Mouse (Mus musculus) liver, embryonic 14.5 days (tissue): Measurements from ENCODE around the gene Fermt1. TPM values are rescaled to one million over a fixed set of nuclear protein-coding genes. Genes with fewer than 3 reads are reported as not detected.
A peak's percentile ranks its signal among the peaks of the same experiment; 100 is the strongest.

Source experiments
- ATAC-seq: fragments of 200-750 bp; cut with Nextera tagmentation; 2 replicates; pipeline ENCODE4 v1.8.0; 2017; ENCODE audit warnings: moderate number of reproducible peaks, mild to moderate bottlenecking, moderate library complexity; ENCODE audit not compliant: insufficient read depth
- DNase-seq, 3 experiments: peaks; one replicate each; pipeline ENCODE4 v3.0.0-alpha.2; 2012 to 2013; ENCODE audit warnings: low read depth in 3 of 3, low spot score in 3 of 3
- H3K27ac ChIP-seq: fragments of 300-500 bp; sonication (generic); 2 replicates; pipeline ENCODE4 v1.5.1; 2014; ENCODE audit warnings: moderate library complexity, mild to moderate bottlenecking, control low read depth, inconsistent platforms
- H3K27me3 ChIP-seq: fragments of 300-500 bp; sonication (generic); 2 replicates; pipeline ENCODE4 v1.6.1; 2014; ENCODE audit warnings: mild to moderate bottlenecking, low read length, moderate library complexity; ENCODE audit not compliant: control insufficient read depth, insufficient read depth
- H3K36me3 ChIP-seq: fragments of 300-500 bp; sonication (generic); replicated peaks from 2 replicates; pipeline ENCODE4 v1.6.1; 2014; ENCODE audit warnings: low read depth; ENCODE audit not compliant: control insufficient read depth, insufficient read depth
- H3K4me1 ChIP-seq, 2 experiments: fragments of 200-500 bp in 1 of 2; fragments of 300-500 bp in 1 of 2; sonication (generic) in 1 of 2; replicated peaks; 2 replicates each; pipeline ENCODE4 v1.6.1; 2012 to 2014; ENCODE audit warnings: antibody characterized with exemption in 1 of 2, inconsistent platforms in 1 of 2, low read length in 1 of 2; ENCODE audit not compliant: control insufficient read depth in 2 of 2, insufficient read depth in 2 of 2
- H3K4me2 ChIP-seq: fragments of 300-500 bp; sonication (generic); 2 replicates; pipeline ENCODE4 v1.6.1; 2014; ENCODE audit warnings: low read depth, mild to moderate bottlenecking, control low read depth, moderate library complexity
- H3K4me3 ChIP-seq, 2 experiments: fragments of 200-500 bp in 1 of 2; fragments of 300-500 bp in 1 of 2; sonication (generic) in 1 of 2; 2 replicates each; pipeline ENCODE4 v1.5.1; 2012 to 2014; ENCODE audit warnings: low read depth in 2 of 2, low read length in 2 of 2, mild to moderate bottlenecking in 2 of 2, control low read depth in 1 of 2, inconsistent platforms in 1 of 2, moderate library complexity in 1 of 2; ENCODE audit not compliant: insufficient read depth in 1 of 2
- H3K9ac ChIP-seq: fragments of 300-500 bp; sonication (generic); replicated peaks from 2 replicates; pipeline ENCODE4 v1.6.1; 2014; ENCODE audit warnings: mild to moderate bottlenecking, control low read depth, moderate library complexity
- H3K9me3 ChIP-seq: fragments of 300-500 bp; sonication (generic); 2 replicates; pipeline ENCODE4 v1.6.1; 2016; ENCODE audit warnings: low read length, mixed read lengths; ENCODE audit not compliant: control insufficient read depth
- CTCF ChIP-seq: IDR thresholded peaks from 2 replicates; pipeline ENCODE4 v1.5.1; 2016; ENCODE audit warnings: antibody characterized with exemption, low read depth, control low read depth
- EP300 ChIP-seq: IDR thresholded peaks from 2 replicates; pipeline ENCODE4 v1.6.1; 2016; ENCODE audit warnings: antibody characterized with exemption, low read depth
- WGBS: fragments of 180-500 bp; shearing (Covaris S2); extraction: QIAGEN DNeasy Blood & Tissue Kit; methylation state at CpG from one replicate; pipeline ENCODE4 v1.1.7; 2014; ENCODE audit not compliant: insufficient replicate concordance; 5-methylcytosine and 5-hydroxymethylcytosine counted together
- polyA plus RNA-seq, 2 experiments: library from polyadenylated mRNA; depleted of rRNA in 1 of 2; stranded (reverse) in 1 of 2; unstranded in 1 of 2; fragments of >200 nt; fragmentation: Nextera tagmentation in 1 of 2; extraction: Ambion mirVana in 1 of 2; gene quantifications; 2 replicates each; pipeline versions ENCODE4 v1.2.1 to v1.2.3; 2012 to 2014

Gene Fermt1
- polyA plus RNA-seq, 2 experiments = 0.02 to 0.08 TPM

DNA sequence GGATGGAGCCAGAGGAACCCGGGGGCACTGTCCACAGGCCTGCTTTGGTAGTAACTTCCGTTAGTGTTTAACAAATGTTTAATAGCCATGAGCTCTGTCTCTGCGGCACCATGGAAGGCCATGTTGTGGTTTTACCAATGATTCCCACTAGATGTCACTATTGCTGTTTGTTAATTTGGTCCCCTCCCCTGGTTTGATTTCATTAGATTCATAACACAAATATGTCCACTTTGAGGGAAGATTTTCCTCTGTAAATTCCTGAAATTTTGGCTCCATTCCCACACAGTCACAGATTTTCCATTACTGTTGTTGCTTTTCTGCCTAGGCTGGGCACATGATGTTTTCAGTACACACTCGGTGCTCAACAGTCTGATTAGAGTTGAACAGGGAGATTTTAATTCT, 25.1 kb upstream of the Fermt1 start:
- H3K9ac ChIP-seq = no peak overlapping the region
- 28% methylated on average over 4 of the region's 4 CpGs for WGBS
- DNase-seq = no peak

DNA sequence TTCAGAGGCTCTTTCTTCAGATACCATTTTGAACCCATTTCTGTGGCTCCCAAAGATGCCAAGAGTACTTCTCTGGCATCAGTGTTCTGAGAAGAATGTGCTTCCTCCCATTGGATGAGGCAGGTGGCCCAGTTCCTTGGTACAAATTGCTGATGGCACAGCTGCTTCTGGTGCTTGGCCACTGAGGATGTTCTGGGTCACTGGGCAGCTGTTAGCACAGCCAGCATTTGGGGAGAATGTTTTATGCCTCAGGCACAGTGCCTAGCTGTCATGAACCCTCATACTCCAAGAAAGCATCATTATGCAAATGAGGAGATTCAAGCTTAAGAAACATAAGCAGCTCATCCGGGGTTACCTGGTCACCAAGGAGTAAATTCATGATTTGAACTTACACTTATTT, 12.1 kb upstream of the Fermt1 start:
- no peak for DNase-seq
- Histone ChIP-seq H3K36me3 (no peaks in the 10 kb centered on the region), H3K27me3 (no peaks in the 10 kb centered on the region), H3K9ac (no peak overlapping the region), H3K4me3 (no peak overlapping the region), H3K4me1 (no peaks in the 10 kb centered on the region), H3K27ac (no peak overlapping the region), H3K9me3 (no peaks in the 10 kb centered on the region), H3K4me2 (no peak overlapping the region)
- ATAC-seq = no peak
- TF ChIP-seq CTCF (no peak), EP300 (no peak)
- 50% methylated on average over 1 of the region's 1 CpGs for WGBS

More for the DNA sequence above, 25.1 kb upstream of the Fermt1 start:
- Histone ChIP-seq H3K4me3 (no peak overlapping the region), H3K27me3 (no peaks in the 10 kb centered on the region), H3K27ac (no peak overlapping the region), H3K9me3 (no peaks in the 10 kb centered on the region), H3K4me2 (no peak overlapping the region), H3K36me3 (no peaks in the 10 kb centered on the region), H3K4me1 (no peaks in the 10 kb centered on the region)
- ATAC-seq = no peak
- TF ChIP-seq CTCF = no peak
- no peak for TF ChIP-seq EP300

DNA sequence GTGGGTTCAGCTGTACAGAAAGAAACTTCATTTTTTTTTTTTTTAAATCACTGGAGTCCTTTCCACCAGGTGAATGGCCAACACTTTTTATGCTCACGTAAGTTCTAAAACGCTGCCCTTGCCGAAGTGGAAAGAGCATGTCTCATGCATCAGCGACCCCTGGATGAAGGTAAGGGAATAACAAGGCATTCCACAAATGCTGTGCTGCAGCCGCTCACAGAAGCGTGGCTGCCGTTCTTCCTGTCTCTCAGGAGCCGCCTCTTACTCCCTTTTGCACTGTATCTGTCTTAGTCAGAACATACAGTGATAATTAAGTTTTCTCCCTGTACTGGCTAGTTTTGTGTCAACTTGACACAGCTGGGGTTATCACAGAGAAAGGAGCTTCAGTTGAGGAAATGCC, 6.5 kb upstream of the Fermt1 start:
- Histone ChIP-seq H3K27me3 (no peaks in the 10 kb centered on the region), H3K9me3 (no peaks in the 10 kb centered on the region), H3K4me3 (no peak overlapping the region), H3K4me2 (no peak overlapping the region), H3K36me3 (no peaks in the 10 kb centered on the region), H3K9ac (no peak overlapping the region), H3K27ac (no peak overlapping the region), H3K4me1 (no peaks in the 10 kb centered on the region)
- WGBS = 8% methylated on average over 8 of the region's 8 CpGs
- TF ChIP-seq CTCF (peak; percentile 59), EP300 (no peak)
- ATAC-seq (no peak), DNase-seq (no peak)

DNA sequence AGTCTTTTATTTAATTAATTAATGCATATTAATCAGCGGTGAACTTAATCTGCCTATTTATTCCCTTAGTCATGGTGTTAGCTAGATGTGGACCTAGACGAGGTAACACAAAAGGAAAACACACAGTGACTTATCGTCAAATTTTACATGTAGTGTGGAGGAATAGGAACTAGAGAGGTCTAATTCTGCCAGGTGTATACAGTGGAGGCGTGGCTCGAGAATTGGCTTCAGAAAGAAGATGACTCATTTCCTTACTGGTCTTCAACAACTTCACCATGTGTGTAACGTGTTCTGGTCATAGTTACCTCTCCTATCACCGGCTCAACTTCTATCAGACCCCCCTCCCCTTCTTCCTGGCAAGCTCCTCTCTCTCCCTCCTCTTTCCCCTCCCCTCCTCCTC, 2.5 kb upstream of the Fermt1 start:
- WGBS = 42% methylated on average over 7 of the region's 7 CpGs

DNA sequence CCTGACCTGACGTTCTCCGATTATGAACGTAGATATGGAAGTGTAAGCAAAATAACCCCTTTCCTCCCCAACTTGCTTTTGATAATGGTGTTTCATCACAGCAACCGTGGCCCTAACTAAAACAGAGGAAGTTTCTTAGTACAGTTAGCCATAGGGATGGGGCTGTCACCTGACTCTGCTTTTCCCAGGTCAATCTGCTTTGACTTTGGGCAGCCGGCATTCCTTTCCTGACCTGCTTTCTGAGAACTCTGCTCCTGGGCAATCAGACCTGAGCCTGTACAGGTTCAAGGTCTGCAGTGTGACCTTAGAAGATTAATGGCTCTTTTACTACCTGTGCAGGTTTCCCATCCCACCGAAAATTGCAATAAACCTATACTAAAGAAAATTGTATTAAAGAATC, 1.3 kb upstream of the Fermt1 start:
- 54% methylated on average over 6 of the region's 6 CpGs for WGBS
- no peaks in the 10 kb centered on the region for H3K4me1 ChIP-seq
- H3K4me2 ChIP-seq = no peak overlapping the region
- ATAC-seq (no peak), DNase-seq (no peak)
- no peak overlapping the region for H3K27ac ChIP-seq
- no peaks in the 10 kb centered on the region for H3K9me3 ChIP-seq
- H3K36me3 ChIP-seq = no peaks in the 10 kb centered on the region
- peaks cover 27% of the 10 kb centered on the region for H3K27me3 ChIP-seq
- no peak overlapping the region for H3K4me3 ChIP-seq
- TF ChIP-seq EP300 (no peak), CTCF (no peak)
- no peak overlapping the region for H3K9ac ChIP-seq

More for the DNA sequence above, 2.5 kb upstream of the Fermt1 start:
- no peaks in the 10 kb centered on the region for H3K36me3 ChIP-seq
- H3K4me3 ChIP-seq = no peak overlapping the region
- H3K27ac ChIP-seq = no peak overlapping the region
- no peak overlapping the region for H3K9ac ChIP-seq
- peaks cover 27% of the 10 kb centered on the region for H3K27me3 ChIP-seq
- no peaks in the 10 kb centered on the region for H3K9me3 ChIP-seq
- H3K4me1 ChIP-seq = no peaks in the 10 kb centered on the region
- H3K4me2 ChIP-seq = no peak overlapping the region
- TF ChIP-seq EP300 (no peak), CTCF (no peak)
- ATAC-seq = no peak
- DNase-seq = no peak
